Mouse (Mus musculus) heart, postnatal 0 days (tissue): ENCODE data around the gene Mrtfa. TPM values are rescaled to one million over a fixed set of nuclear protein-coding genes. Genes with fewer than 3 reads are reported as not detected.
A peak's percentile ranks its signal among the peaks of the same experiment; 100 is the strongest.

Experiments
- ATAC-seq: fragments of 200-750 bp; cut with Nextera tagmentation; 2 replicates; pipeline ENCODE4 v1.8.0; 2017; ENCODE audit warnings: low read depth, moderate number of reproducible peaks, moderate library complexity; ENCODE audit not compliant: insufficient read depth
- DNase-seq: peaks from one replicate; pipeline ENCODE4 v3.0.0-alpha.2; 2016; ENCODE audit warnings: low spot score
- H3K27ac ChIP-seq: fragments of 300-500 bp; sonication (generic); 2 replicates; pipeline ENCODE4 v1.5.1; 2014; ENCODE audit warnings: low read depth, mild to moderate bottlenecking
- H3K27me3 ChIP-seq: fragments of 300-500 bp; sonication (generic); 2 replicates; pipeline ENCODE4 v1.6.1; 2014; ENCODE audit warnings: low read length, mixed read lengths; ENCODE audit not compliant: control insufficient read depth, insufficient read depth
- H3K36me3 ChIP-seq: fragments of 300-500 bp; sonication (generic); replicated peaks from 2 replicates; pipeline ENCODE4 v1.6.1; 2014; ENCODE audit warnings: low read length, mixed read lengths; ENCODE audit not compliant: control insufficient read depth, insufficient read depth
- H3K4me1 ChIP-seq: fragments of 300-500 bp; sonication (generic); 2 replicates; pipeline ENCODE4 v1.6.1; 2014; ENCODE audit warnings: antibody characterized with exemption; ENCODE audit not compliant: control insufficient read depth, insufficient read depth
- H3K4me2 ChIP-seq: fragments of 300-500 bp; sonication (generic); 2 replicates; pipeline ENCODE4 v1.6.1; 2014; ENCODE audit warnings: low read depth, mild to moderate bottlenecking, low read length, moderate library complexity
- H3K4me3 ChIP-seq: fragments of 300-500 bp; sonication (generic); 2 replicates; pipeline ENCODE4 v1.5.1; 2014; ENCODE audit warnings: low read depth, low read length
- H3K9ac ChIP-seq: fragments of 300-500 bp; sonication (generic); replicated peaks from 2 replicates; pipeline ENCODE4 v1.6.1; 2014; ENCODE audit warnings: low read depth, low read length, mixed read lengths
- H3K9me3 ChIP-seq: fragments of 300-500 bp; sonication (generic); replicated peaks from 2 replicates; pipeline ENCODE4 v1.6.1; 2016; ENCODE audit warnings: low read length; ENCODE audit not compliant: control insufficient read depth
- CTCF ChIP-seq: IDR thresholded peaks from 2 replicates; pipeline ENCODE4 v1.5.1; 2016; ENCODE audit warnings: antibody characterized with exemption, control low read depth, low read depth
- EP300 ChIP-seq: IDR thresholded peaks from 2 replicates; pipeline ENCODE4 v1.6.1; 2016; ENCODE audit warnings: antibody characterized with exemption, low read depth
- WGBS: fragments of 180-500 bp; shearing (Covaris S2); extraction: QIAGEN DNeasy Blood & Tissue Kit; methylation state at CpG from one replicate; pipeline ENCODE4 v1.1.7; 2014; 5-methylcytosine and 5-hydroxymethylcytosine counted together
- polyA plus RNA-seq: library from polyadenylated mRNA; unstranded; fragments of >200 nt; fragmentation: Nextera tagmentation; extraction: Ambion mirVana; gene quantifications from 2 replicates; pipeline ENCODE4 v1.2.1, GENCODE M21; 2015
- total RNA-seq: library from RNA; depleted of rRNA; stranded (reverse); fragments of >200 nt; gene quantifications from 2 replicates; pipeline ENCODE4 v1.2.3, GENCODE M21; 2014; ENCODE audit warnings: low replicate concordance

The Mrtfa gene
- total and polyA plus RNA-seq, 2 experiments from 2014 or later, result 4.9 to 26.0 TPM

DNA sequence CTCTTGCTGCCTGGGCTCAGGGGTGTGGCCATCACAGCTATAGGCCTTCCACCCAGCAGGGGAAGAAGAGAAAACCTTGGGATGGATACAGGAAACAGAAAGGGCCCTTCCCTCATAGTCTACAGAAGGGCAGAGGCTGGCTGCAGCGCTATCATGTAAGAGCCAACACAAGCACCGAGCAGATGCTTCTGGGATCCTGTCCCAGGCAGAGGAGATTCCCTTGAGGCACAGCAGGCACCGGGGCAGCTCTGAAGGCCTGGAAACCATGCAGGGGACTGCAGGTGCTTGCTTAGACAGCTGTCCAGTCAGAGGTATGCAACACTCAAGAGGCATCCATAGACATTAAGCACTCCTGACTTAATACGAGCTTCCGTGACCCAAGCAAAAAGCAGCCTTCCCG, 156.4 kb downstream of the Mrtfa start:
- Histone ChIP-seq H3K27ac (no peak overlapping the region; the same call in 1 of the 2 replicates), H3K36me3 (no peaks in the 10 kb centered on the region), H3K9ac (no peak overlapping the region), H3K9me3 (no peaks in the 10 kb centered on the region), H3K4me1 (peaks cover 18% of the 10 kb centered on the region; the same call in 1 of the 2 replicates), H3K4me2 (no peak overlapping the region), H3K27me3 (no peaks in the 10 kb centered on the region), H3K4me3 (no peak overlapping the region)
- ATAC-seq (no peak), DNase-seq (no peak)
- WGBS, result 44% methylated on average over 6 of the region's 6 CpGs
- TF ChIP-seq EP300 (no peak), CTCF (no peak)

- no peak for ATAC-seq
Observed at GRCm38 (mm10) chr15:81032941-81033629, 157.5 kb downstream of the Mrtfa start.

GRCm38 (mm10) chr15:81031611-81032010, 158.9 kb downstream of the Mrtfa start:
- H3K9ac ChIP-seq, result no peak overlapping the region
- no peaks in the 10 kb centered on the region for H3K36me3 ChIP-seq
- ATAC-seq, result no peak
- H3K9me3 ChIP-seq, result no peaks in the 10 kb centered on the region
- H3K27me3 ChIP-seq, result no peaks in the 10 kb centered on the region
- no peak for DNase-seq
- H3K27ac ChIP-seq, result no peak overlapping the region
- H3K4me2 ChIP-seq, result no peak overlapping the region
- no peak for TF ChIP-seq CTCF
- no peak for TF ChIP-seq EP300
- 73% methylated on average over 4 of the region's 4 CpGs for WGBS
- no peak overlapping the region for H3K4me3 ChIP-seq
- peaks cover 22% of the 10 kb centered on the region for H3K4me1 ChIP-seq

More at GRCm38 (mm10) chr15:81032941-81033629, 157.5 kb downstream of the Mrtfa start:
- WGBS, result 48% methylated on average over 9 of the region's 9 CpGs
- Histone ChIP-seq H3K36me3 (no peaks in the 10 kb centered on the region), H3K27me3 (no peaks in the 10 kb centered on the region), H3K4me2 (no peak overlapping the region), H3K4me3 (no peak overlapping the region), H3K9ac (no peak overlapping the region), H3K4me1 (peaks cover 18% of the 10 kb centered on the region; the same call in 1 of the 2 replicates), H3K9me3 (no peaks in the 10 kb centered on the region), H3K27ac (0 out of 2 replicates have a peak overlapping the region, but pooled peaks have one; percentile 16)
- no peak for TF ChIP-seq EP300
- TF ChIP-seq CTCF, result no peak
- DNase-seq, result no peak

- no peak overlapping the region for H3K27ac ChIP-seq
- no peak for DNase-seq
- no peak overlapping the region for H3K4me2 ChIP-seq
- no peaks in the 10 kb centered on the region for H3K27me3 ChIP-seq
- no peak overlapping the region for H3K9ac ChIP-seq
- 80% methylated on average over 10 of the region's 10 CpGs for WGBS
- H3K4me1 ChIP-seq, result peaks cover 22% of the 10 kb centered on the region
- no peak overlapping the region for H3K4me3 ChIP-seq
- ATAC-seq, result no peak
- no peaks in the 10 kb centered on the region for H3K36me3 ChIP-seq
- H3K9me3 ChIP-seq, result no peaks in the 10 kb centered on the region
- no peak for TF ChIP-seq CTCF
- TF ChIP-seq EP300, result no peak
Observed at GRCm38 (mm10) chr15:81030891-81031425, 159.6 kb downstream of the Mrtfa start.

- Histone ChIP-seq H3K9me3 (no peaks in the 10 kb centered on the region), H3K36me3 (0 out of 2 replicates have a peak, but pooled peaks cover 3% of the 10 kb centered on the region), H3K27me3 (no peaks in the 10 kb centered on the region), H3K9ac (no peak overlapping the region), H3K27ac (no peak overlapping the region), H3K4me1 (peaks cover 4% of the 10 kb centered on the region; the same call in 1 of the 2 replicates), H3K4me2 (no peak overlapping the region), H3K4me3 (no peak overlapping the region)
- ATAC-seq (peak; percentile 83), DNase-seq (peak; percentile 78)
- 18% methylated on average over 8 of the region's 8 CpGs for WGBS
- TF ChIP-seq CTCF (peak; percentile 85), EP300 (no peak)
Observed at GRCm38 (mm10) chr15:81027378-81028173, 163.0 kb downstream of the Mrtfa start.
